Mouse (Mus musculus) layer of hippocampus, postnatal 10 days (tissue): ENCODE measurements around the gene Olfr1275. TPM values are rescaled to one million over a fixed set of nuclear protein-coding genes. Genes with fewer than 3 reads are reported as not detected.

ENCODE experiments used
- DNase-seq, 2 experiments: peaks; one replicate each; pipeline ENCODE4 v3.0.0; 2021; ENCODE audit warnings: low spot score in 2 of 2
- long read RNA-seq: library from polyadenylated mRNA; stranded (forward); transcript quantifications from one replicate; pipeline ENCODE4 v2.0.0, GENCODE M21; 2023
- total RNA-seq, 2 experiments: library from RNA; stranded (reverse); gene quantifications; 2 replicates each; pipeline ENCODE4 v1.2.3; 2021

Gene Olfr1275
- total RNA-seq, result not detected
- long read RNA-seq, result 0 reads

- no peak for DNase-seq
Observed at GRCm38 (mm10) chr2:111235186-111235585, at the start of gene Olfr1275. Olfr1275 (minus strand) TSS chr2:111235286.

- DNase-seq, result no peak
Observed at GRCm38 (mm10) chr2:111274006-111274405, 38.9 kb upstream of the Olfr1275 start, which contains the start of gene Olfr1277. Olfr1277 (minus strand) TSS chr2:111274106.

- DNase-seq, result no peak
Observed at GRCm38 (mm10) chr2:111254216-111254615, 19.1 kb upstream of the Olfr1275 start, which contains the start of gene Olfr1276. Olfr1276 (plus strand) TSS chr2:111254516.

GRCm38 (mm10) chr2:111229502-111229901 is 5.6 kb downstream of the Olfr1275 start, which contains the start of gene 4930430A15Rik:
4930430A15Rik (minus strand) TSS chr2:111229602.
- DNase-seq, result no peak

- DNase-seq, result no peak
Observed at GRCm38 (mm10) chr2:111182068-111182467, 53.0 kb downstream of the Olfr1275 start.

Other genes starting within 250 kb of the Olfr1275 start
- not detected for gene Gm13941, start 129.3 kb downstream of the Olfr1275 start, total RNA-seq
- not detected for gene Gm15130, start 82.3 kb downstream of the Olfr1275 start, total RNA-seq
- gene 4930430A15Rik, start 5.7 kb downstream of the Olfr1275 start, total RNA-seq, result not detected
- gene Olfr1276, start 19.2 kb upstream of the Olfr1275 start, total RNA-seq, result not detected
- not detected for gene Olfr1277, start 38.8 kb upstream of the Olfr1275 start, total RNA-seq
- not detected for gene Olfr1278, start 54.9 kb upstream of the Olfr1275 start, total RNA-seq
- gene Olfr1279, start 65.3 kb upstream of the Olfr1275 start, total RNA-seq, result not detected
- not detected for gene Olfr1280, start 78.7 kb upstream of the Olfr1275 start, total RNA-seq
- gene Olfr1281, start 91.2 kb upstream of the Olfr1275 start, total RNA-seq, result not detected
- gene Olfr1282, start 100.8 kb upstream of the Olfr1275 start, total RNA-seq, result not detected
- not detected for gene Olfr1283, start 131.5 kb upstream of the Olfr1275 start, total RNA-seq
- gene Olfr1284, start 140.2 kb upstream of the Olfr1275 start, total RNA-seq, result not detected
- not detected for gene Olfr1286, start 187.8 kb upstream of the Olfr1275 start, total RNA-seq
- not detected for gene Olfr1287, start 213.9 kb upstream of the Olfr1275 start, total RNA-seq
- not detected for gene Olfr1288, start 238.8 kb upstream of the Olfr1275 start, total RNA-seq
- not detected for gene Olfr1289, start 245.5 kb upstream of the Olfr1275 start, total RNA-seq